Mouse (Mus musculus) bone marrow, adult 2 months (tissue): ENCODE measurements around the gene Faap24.

ENCODE experiments used
- CTCF ChIP-seq: fragments of 200-500 bp; IDR thresholded peaks from 2 replicates; pipeline ENCODE4 v1.5.1; 2011; ENCODE audit warnings: low read length, control low read depth; ENCODE audit not compliant: control insufficient read depth, insufficient read depth
- POLR2A ChIP-seq: fragments of 200-500 bp; IDR thresholded peaks from 2 replicates; pipeline ENCODE4 v1.6.1; 2011; ENCODE audit warnings: low read depth, mild to moderate bottlenecking, control low read depth, low read length, borderline replicate concordance; ENCODE audit not compliant: control insufficient read depth

DNA sequence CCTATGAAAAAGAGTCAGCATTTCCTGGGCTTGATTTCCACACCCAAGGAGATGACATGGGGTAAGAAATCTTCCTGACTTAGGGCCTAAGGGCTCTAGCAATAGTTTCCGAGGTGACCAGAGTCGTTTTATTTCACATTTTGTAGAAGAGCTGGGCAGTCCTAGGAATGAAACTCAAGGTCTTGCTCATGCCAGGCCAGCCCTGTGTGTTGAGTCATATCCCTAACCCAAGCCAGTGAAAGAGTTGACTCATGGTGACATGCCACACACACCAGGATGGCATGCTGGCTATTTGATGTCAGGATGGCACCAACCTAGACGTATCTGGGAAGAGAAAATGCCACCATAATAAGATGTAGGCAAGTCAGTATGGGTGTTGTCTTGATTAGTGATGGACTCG is 47.6 kb downstream of the Faap24 start:
- no peak for TF ChIP-seq POLR2A
- TF ChIP-seq CTCF, result no peak
